Mouse (Mus musculus) CH12.LX (cell line): ENCODE results near the gene Kcnn3. TPM values are rescaled to one million over a fixed set of nuclear protein-coding genes. Genes with fewer than 3 reads are reported as not detected.
A peak's percentile ranks its signal among the peaks of the same experiment; 100 is the strongest.

Experiments
- DNase-seq: peaks from one replicate; pipeline ENCODE4 v3.0.0-alpha.2; 2013; ENCODE audit errors: extremely low read depth
- H3K27ac ChIP-seq: 2 replicates; pipeline ENCODE4 v1.5.1; 2012; ENCODE audit warnings: low read depth, mild to moderate bottlenecking, control low read depth, moderate library complexity; ENCODE audit not compliant: insufficient read depth
- H3K27me3 ChIP-seq: replicated peaks from 2 replicates; pipeline ENCODE3; 2012; ENCODE audit warnings: inconsistent platforms
- H3K36me3 ChIP-seq, 2 experiments: replicated peaks in 1 of 2; 2 replicates each; pipeline versions ENCODE3 to v1.6.1; 2012; ENCODE audit warnings: inconsistent platforms in 1 of 2, low read length in 1 of 2, mild to moderate bottlenecking in 1 of 2, mixed read lengths in 1 of 2, moderate library complexity in 1 of 2; ENCODE audit not compliant: control insufficient read depth in 1 of 2, insufficient read depth in 1 of 2
- H3K4me1 ChIP-seq, 2 experiments: 2 replicates each; pipeline ENCODE4 v1.6.1; 2012; ENCODE audit warnings: inconsistent platforms in 1 of 2, moderate library complexity in 1 of 2; ENCODE audit not compliant: insufficient read depth in 2 of 2, control insufficient read depth in 1 of 2
- H3K4me2 ChIP-seq: 2 replicates; pipeline ENCODE4 v1.6.1; 2012; ENCODE audit warnings: low read depth, mild to moderate bottlenecking, control low read depth; ENCODE audit not compliant: poor library complexity, insufficient read depth, severe bottlenecking
- H3K4me3 ChIP-seq, 3 experiments: fragments of 150-350 bp in 1 of 3; sonication (generic) in 1 of 3; replicated peaks in 1 of 3; 2 replicates each; pipeline versions ENCODE3 to v1.5.1; 2011 to 2012; ENCODE audit warnings: low read depth in 2 of 3, low read length in 2 of 3, mild to moderate bottlenecking in 2 of 3, moderate library complexity in 2 of 3, control low read depth in 1 of 3, improper control_type of control experiment in 1 of 3, inconsistent platforms in 1 of 3, mixed read lengths in 1 of 3; ENCODE audit not compliant: poor library complexity in 1 of 3
- H3K79me2 ChIP-seq: replicated peaks from 2 replicates; pipeline ENCODE4 v1.6.1; 2012; ENCODE audit warnings: mild to moderate bottlenecking, moderate library complexity; ENCODE audit not compliant: control insufficient read depth, poor library complexity, insufficient read depth, severe bottlenecking; ENCODE audit errors: extremely low read depth
- H3K9ac ChIP-seq: 2 replicates; pipeline ENCODE4 v1.6.1; 2012; ENCODE audit warnings: low read depth, mild to moderate bottlenecking, control low read depth, moderate library complexity; ENCODE audit not compliant: insufficient read depth
- H3K9me3 ChIP-seq: replicated peaks from 2 replicates; pipeline ENCODE3; 2012; ENCODE audit warnings: low read length, inconsistent platforms, mixed read lengths
- CHD2 ChIP-seq: IDR thresholded peaks from 2 replicates; pipeline ENCODE4 v1.6.1; 2011; ENCODE audit warnings: low read length, improper control_type of control experiment
- E2F4 ChIP-seq: IDR thresholded peaks from 2 replicates; pipeline ENCODE4 v1.6.1; 2011; ENCODE audit warnings: low read depth, low read length, improper control_type of control experiment; ENCODE audit not compliant: insufficient replicate concordance
- EP300 ChIP-seq: IDR thresholded peaks from 2 replicates; pipeline ENCODE4 v1.6.1; 2011; ENCODE audit warnings: low read length, improper control_type of control experiment
- ETS1 ChIP-seq: conservative IDR thresholded peaks from 2 replicates; pipeline ENCODE4 v1.6.1; 2012; ENCODE audit warnings: low read depth, mild to moderate bottlenecking, inconsistent platforms, low read length, improper control_type of control experiment, moderate library complexity
- GABPA ChIP-seq: IDR thresholded peaks from 2 replicates; pipeline ENCODE4 v1.6.1; 2012; ENCODE audit warnings: low read depth, low read length, improper control_type of control experiment, inconsistent platforms; ENCODE audit not compliant: insufficient replicate concordance
- IRF4 ChIP-seq: IDR thresholded peaks from 2 replicates; pipeline ENCODE4 v1.6.1; 2014; ENCODE audit warnings: low read depth, mild to moderate bottlenecking, inconsistent platforms, low read length, improper control_type of control experiment
- JUND ChIP-seq: conservative IDR thresholded peaks from 2 replicates; pipeline ENCODE4 v1.6.1; 2011; ENCODE audit warnings: low read depth, low read length, improper control_type of control experiment
- MAZ ChIP-seq: IDR thresholded peaks from 2 replicates; pipeline ENCODE4 v1.6.1; 2012; ENCODE audit warnings: low read depth, mild to moderate bottlenecking, inconsistent platforms, low read length, improper control_type of control experiment, moderate library complexity
- MYC ChIP-seq: IDR thresholded peaks from 2 replicates; pipeline ENCODE4 v1.6.1; 2011; ENCODE audit warnings: low read depth, mild to moderate bottlenecking, improper control_type of control experiment, low read length
- NRF1 ChIP-seq: IDR thresholded peaks from 2 replicates; pipeline ENCODE4 v1.6.1; 2014; ENCODE audit warnings: low read depth, mild to moderate bottlenecking, inconsistent platforms, low read length, improper control_type of control experiment, moderate library complexity
- SMC3 ChIP-seq: IDR thresholded peaks from 2 replicates; pipeline ENCODE4 v1.6.1; 2011; ENCODE audit warnings: low read depth, low read length, improper control_type of control experiment
- ZKSCAN1 ChIP-seq: IDR thresholded peaks from 2 replicates; pipeline ENCODE4 v1.6.1; 2012; ENCODE audit warnings: low read depth, inconsistent platforms, low read length, improper control_type of control experiment, borderline replicate concordance
- ZNF384 ChIP-seq: IDR thresholded peaks from 2 replicates; pipeline ENCODE4 v1.6.1; 2012; ENCODE audit warnings: low read depth, low read length, improper control_type of control experiment, inconsistent platforms
- dilution Hi-C: fragments of 300-500 bp; cut with MboI; formaldehyde crosslinking; loops from 2 replicates; pipeline ENCODE4 v1.14.3; 2020; ENCODE audit warnings: low sequenced_read_pairs; ENCODE audit not compliant: extremely low pct_unique_long_range_greater_than_20kb, extremely low pct_ligation_motif_present
- in situ Hi-C: fragments of 300-500 bp; cut with MboI; formaldehyde crosslinking; loops from 3 replicates; pipeline ENCODE4 v1.14.3; 2019; ENCODE audit warnings: low sequenced_read_pairs, low pct_ligation_motif_present, low pct_unique_long_range_greater_than_20kb, mixed read lengths
- polyA plus RNA-seq: library from polyadenylated mRNA; unstranded; fragments of >175 nt; gene quantifications from 2 replicates; pipeline ENCODE4 v1.2.1, GENCODE M21; 2012; ENCODE audit warnings: low read depth; ENCODE audit not compliant: insufficient read length
- total RNA-seq, 2 experiments: library from RNA; depleted of rRNA; stranded (reverse); fragments of 300-350 nt in 1 of 2; fragments of >200 nt in 1 of 2; gene quantifications; 2 replicates each; pipeline ENCODE4 v1.2.3; 2012 to 2014

Gene Kcnn3
- total and polyA plus RNA-seq, 3 experiments: 0.06 TPM; not detected in 2

DNA sequence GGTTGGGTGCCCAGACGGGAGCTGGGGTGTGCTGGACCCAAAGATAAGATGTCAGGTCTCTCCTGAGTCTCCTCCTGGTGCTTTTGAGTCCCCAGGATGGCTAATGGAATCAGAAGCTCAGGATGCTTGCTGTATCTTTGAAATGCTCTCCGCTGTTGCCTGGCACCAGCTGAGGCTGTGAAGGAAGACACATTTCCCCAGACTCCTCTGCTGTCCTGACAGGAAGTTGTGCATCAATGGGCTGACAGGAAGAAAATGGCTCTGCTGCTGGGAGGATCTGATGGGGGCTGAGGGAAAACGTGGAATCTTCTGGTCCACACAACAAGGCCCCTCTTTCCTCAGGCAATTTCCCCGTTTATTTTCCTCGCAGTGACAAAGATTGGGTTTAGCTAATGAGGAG is 27.0 kb downstream of the Kcnn3 start:
- DNase-seq: no peak
- dilution Hi-C loops: no loop called here
- Histone ChIP-seq H3K27me3 (no peaks in the 10 kb centered on the region), H3K4me2 (no peak overlapping the region), H3K27ac (no peak overlapping the region), H3K9ac (no peak overlapping the region), H3K4me1 (peaks cover 4 to 42% of the 10 kb centered on the region in 2 experiments), H3K79me2 (no peaks in the 10 kb centered on the region), H3K36me3 (no peaks in the 10 kb centered on the region), H3K9me3 (no peaks in the 10 kb centered on the region), H3K4me3 (no peak overlapping the region)
- TF ChIP-seq GABPA (no peak), MYC (no peak), ZNF384 (no peak), EP300 (no peak), JUND (no peak), NRF1 (no peak)
- in situ Hi-C loops: no loop called here

GRCm38 (mm10) chr3:89548805-89549204 is 28.8 kb downstream of the Kcnn3 start:
- Histone ChIP-seq H3K27me3 (no peaks in the 10 kb centered on the region), H3K9ac (no peak overlapping the region), H3K79me2 (no peaks in the 10 kb centered on the region), H3K4me3 (no peak overlapping the region), H3K4me2 (no peak overlapping the region), H3K4me1 (peaks cover 0 to 45% of the 10 kb centered on the region in 2 experiments; a peak in 2 of 4 replicates), H3K9me3 (no peaks in the 10 kb centered on the region), H3K27ac (no peak overlapping the region), H3K36me3 (no peaks in the 10 kb centered on the region)
- no peak for DNase-seq
- dilution Hi-C loops: no loop called here
- in situ Hi-C loops: no loop called here
- TF ChIP-seq IRF4 (no peak), CHD2 (no peak)

GRCm38 (mm10) chr3:89549488-89549887 is 29.5 kb downstream of the Kcnn3 start:
- no peak for TF ChIP-seq E2F4
- TF ChIP-seq ZKSCAN1: no peak
- TF ChIP-seq MAZ: no peak
- peak; percentile 29; the same call in 1 of the 2 replicates for TF ChIP-seq ETS1
- TF ChIP-seq SMC3: no peak
- dilution Hi-C loops: no loop called here

More at GRCm38 (mm10) chr3:89549488-89549887, 29.5 kb downstream of the Kcnn3 start:
- peaks cover 2 to 47% of the 10 kb centered on the region in 2 experiments; a peak in 3 of 4 replicates for H3K4me1 ChIP-seq
- no peak overlapping the region for H3K27ac ChIP-seq
- H3K79me2 ChIP-seq: no peaks in the 10 kb centered on the region
- H3K9me3 ChIP-seq: no peaks in the 10 kb centered on the region
- no peak overlapping the region for H3K9ac ChIP-seq
- in situ Hi-C loops: no loop called here
- no peaks in the 10 kb centered on the region for H3K27me3 ChIP-seq
- peak; percentile 17 for DNase-seq
- no peak overlapping the region for H3K4me2 ChIP-seq
- no peak overlapping the region for H3K4me3 ChIP-seq
- no peaks in the 10 kb centered on the region for H3K36me3 ChIP-seq
